Mouse (Mus musculus) liver, postnatal 0 days (tissue): Measurements from ENCODE around the gene Cep112. TPM values are rescaled to one million over a fixed set of nuclear protein-coding genes. Genes with fewer than 3 reads are reported as not detected.

Experiments
- ATAC-seq: fragments of 200-750 bp; cut with Nextera tagmentation; 2 replicates; pipeline ENCODE4 v1.8.0; 2017; ENCODE audit warnings: mild to moderate bottlenecking, moderate library complexity
- DNase-seq: peaks from one replicate; pipeline ENCODE4 v3.0.0-alpha.2; 2016
- H3K27ac ChIP-seq: fragments of 300-500 bp; sonication (generic); 2 replicates; pipeline ENCODE4 v1.5.1; 2014; ENCODE audit warnings: antibody characterized with exemption, moderate library complexity, mild to moderate bottlenecking, low read depth
- H3K27me3 ChIP-seq: fragments of 300-500 bp; sonication (generic); 2 replicates; pipeline ENCODE4 v1.6.1; 2014; ENCODE audit warnings: low read length, control low read depth, mixed read lengths; ENCODE audit not compliant: insufficient read depth
- H3K36me3 ChIP-seq: fragments of 300-500 bp; sonication (generic); replicated peaks from 2 replicates; pipeline ENCODE4 v1.6.1; 2014; ENCODE audit warnings: mild to moderate bottlenecking, control low read depth, low read length, moderate library complexity, mixed read lengths; ENCODE audit not compliant: insufficient read depth
- H3K4me1 ChIP-seq: fragments of 300-500 bp; sonication (generic); 2 replicates; pipeline ENCODE4 v1.6.1; 2014; ENCODE audit warnings: antibody characterized with exemption, mild to moderate bottlenecking, control low read depth; ENCODE audit not compliant: insufficient read depth
- H3K4me2 ChIP-seq: fragments of 300-500 bp; sonication (generic); 2 replicates; pipeline ENCODE4 v1.6.1; 2014; ENCODE audit warnings: low read depth, mild to moderate bottlenecking, low read length, moderate library complexity, mixed read lengths
- H3K4me3 ChIP-seq: fragments of 300-500 bp; sonication (generic); 2 replicates; pipeline ENCODE4 v1.5.1; 2014; ENCODE audit warnings: low read depth, low read length
- H3K9ac ChIP-seq: fragments of 300-500 bp; sonication (generic); replicated peaks from 2 replicates; pipeline ENCODE4 v1.6.1; 2014; ENCODE audit warnings: mild to moderate bottlenecking, moderate library complexity
- H3K9me3 ChIP-seq: fragments of 300-500 bp; sonication (generic); 2 replicates; pipeline ENCODE4 v1.6.1; 2016; ENCODE audit warnings: mild to moderate bottlenecking, control low read depth, low read length, mixed read lengths
- CTCF ChIP-seq: sonication (generic); IDR thresholded peaks from 2 replicates; pipeline ENCODE4 v1.5.1; 2016; ENCODE audit warnings: antibody characterized with exemption, low read depth
- EP300 ChIP-seq: IDR thresholded peaks from 2 replicates; pipeline ENCODE4 v1.6.1; 2016; ENCODE audit warnings: antibody characterized with exemption, low read depth, mild to moderate bottlenecking
- WGBS: fragments of 180-500 bp; shearing (Covaris S2); extraction: QIAGEN DNeasy Blood & Tissue Kit; methylation state at CpG from one replicate; pipeline ENCODE4 v1.1.7; 2014; ENCODE audit not compliant: insufficient replicate concordance; 5-methylcytosine and 5-hydroxymethylcytosine counted together
- polyA plus RNA-seq: library from polyadenylated mRNA; unstranded; fragments of >200 nt; fragmentation: Nextera tagmentation; extraction: Ambion mirVana; gene quantifications from 2 replicates; pipeline ENCODE4 v1.2.1, GENCODE M21; 2015

The Cep112 gene
- polyA plus RNA-seq, 1 experiment from 2014 or later, result 1.1 TPM

GRCm38 (mm10) chr11:108558544-108558943, 133.6 kb downstream of the Cep112 start:
- ATAC-seq (no peak), DNase-seq (no peak)
- no peak overlapping the region for H3K27ac ChIP-seq
- H3K27me3 ChIP-seq, result no peaks in the 10 kb centered on the region
- no peaks in the 10 kb centered on the region for H3K9me3 ChIP-seq
- TF ChIP-seq EP300 (no peak), CTCF (no peak)
- 73% methylated on average over 4 of the region's 4 CpGs for WGBS
- no peak overlapping the region for H3K4me2 ChIP-seq
- H3K4me3 ChIP-seq, result no peak overlapping the region
- H3K36me3 ChIP-seq, result no peaks in the 10 kb centered on the region
- no peaks in the 10 kb centered on the region for H3K4me1 ChIP-seq
- no peak overlapping the region for H3K9ac ChIP-seq

GRCm38 (mm10) chr11:108559506-108559905, 134.5 kb downstream of the Cep112 start:
- H3K4me2 ChIP-seq, result no peak overlapping the region
- ATAC-seq (no peak), DNase-seq (no peak)
- H3K9me3 ChIP-seq, result no peaks in the 10 kb centered on the region
- H3K27me3 ChIP-seq, result no peaks in the 10 kb centered on the region
- no peak for TF ChIP-seq EP300
- no peak for TF ChIP-seq CTCF
- no peak overlapping the region for H3K27ac ChIP-seq
- no peak overlapping the region for H3K9ac ChIP-seq
- H3K4me1 ChIP-seq, result no peaks in the 10 kb centered on the region
- H3K36me3 ChIP-seq, result no peaks in the 10 kb centered on the region
- H3K4me3 ChIP-seq, result no peak overlapping the region

GRCm38 (mm10) chr11:108562076-108562475, 137.1 kb downstream of the Cep112 start:
- WGBS, result 56% methylated on average over 5 of the region's 5 CpGs
- Histone ChIP-seq H3K4me2 (no peak overlapping the region), H3K4me1 (no peaks in the 10 kb centered on the region), H3K9me3 (no peaks in the 10 kb centered on the region), H3K27ac (no peak overlapping the region), H3K4me3 (no peak overlapping the region), H3K36me3 (no peaks in the 10 kb centered on the region), H3K9ac (no peak overlapping the region), H3K27me3 (no peaks in the 10 kb centered on the region)
- DNase-seq (no peak), ATAC-seq (no peak)
- no peak for TF ChIP-seq CTCF

DNA sequence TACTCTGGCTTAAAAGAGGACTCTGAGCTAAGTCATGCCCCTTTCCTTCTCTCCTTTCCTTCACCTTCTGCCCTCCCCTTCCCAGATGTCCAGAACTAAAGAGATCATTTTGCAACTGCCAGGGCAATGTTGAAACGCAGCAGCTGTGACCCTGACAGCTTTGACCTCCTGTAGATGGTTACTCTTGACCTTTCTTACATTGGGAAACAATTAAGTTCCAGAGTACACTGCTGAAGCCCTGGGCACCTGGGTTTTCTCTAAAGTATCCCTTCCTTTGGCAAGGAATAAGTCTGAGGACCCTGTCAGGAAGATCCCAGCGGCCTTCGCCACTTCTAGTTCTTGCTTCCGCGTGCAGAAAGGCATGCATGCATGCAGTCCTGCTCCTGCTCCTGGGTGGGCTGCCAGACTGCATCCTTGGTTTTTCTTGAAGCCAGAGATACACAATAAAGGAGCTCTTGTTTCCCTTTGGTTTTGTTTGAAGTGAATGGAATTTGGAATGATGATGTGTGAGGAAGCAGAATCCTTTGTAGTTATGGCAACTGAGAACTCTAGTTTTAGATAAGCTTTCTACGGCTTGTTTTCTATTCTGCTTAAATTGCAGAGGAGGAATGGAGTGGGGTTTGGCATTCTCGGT, 161.7 kb downstream of the Cep112 start:
- H3K9ac ChIP-seq, result no peak overlapping the region
- H3K36me3 ChIP-seq, result no peaks in the 10 kb centered on the region
- no peaks in the 10 kb centered on the region for H3K27me3 ChIP-seq
- H3K4me3 ChIP-seq, result no peak overlapping the region
- no peak overlapping the region for H3K27ac ChIP-seq
- TF ChIP-seq EP300, result no peak
- no peak for DNase-seq
- 63% methylated on average over 7 of the region's 7 CpGs for WGBS
- no peaks in the 10 kb centered on the region for H3K4me1 ChIP-seq
- no peak overlapping the region for H3K4me2 ChIP-seq
- no peak for ATAC-seq
- no peaks in the 10 kb centered on the region for H3K9me3 ChIP-seq

DNA sequence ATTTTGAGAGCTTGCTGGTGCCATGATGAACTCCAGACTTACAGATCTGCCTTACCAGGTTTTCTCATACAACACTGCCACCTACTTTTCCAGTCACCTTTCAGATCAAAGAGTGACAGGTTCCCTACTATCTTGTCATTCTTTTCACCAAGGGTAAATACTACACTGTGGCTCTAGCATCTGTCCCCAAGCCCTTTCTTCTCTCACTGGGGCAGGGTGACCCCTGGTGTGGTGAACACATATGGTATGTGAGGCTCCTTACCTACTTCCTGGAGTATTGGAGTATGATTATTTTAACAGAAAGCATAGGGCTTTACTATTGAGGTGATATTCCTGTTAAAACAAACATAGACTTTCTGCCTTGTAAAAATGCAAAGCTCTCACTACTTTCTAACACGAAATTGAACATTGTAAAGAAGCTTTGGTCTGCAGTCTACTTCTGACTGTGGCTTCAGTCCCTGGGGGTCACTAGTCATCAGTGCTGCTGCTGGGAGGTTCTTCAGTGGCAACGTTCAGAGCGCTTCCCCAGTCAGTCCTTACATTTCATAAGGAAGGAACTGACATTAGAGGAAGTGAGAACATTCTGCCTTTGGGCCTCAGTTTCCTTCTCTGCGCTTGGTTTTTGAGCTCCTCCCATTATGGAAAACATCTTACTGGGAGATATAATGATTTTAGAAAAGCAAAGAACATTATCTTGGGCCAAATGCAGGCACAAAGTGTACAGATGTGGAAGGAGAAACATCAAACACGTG, 168.4 kb downstream of the Cep112 start:
- DNase-seq (no peak), ATAC-seq (no peak)
- H3K4me3 ChIP-seq, result no peak overlapping the region
- H3K27ac ChIP-seq, result no peak overlapping the region
- H3K36me3 ChIP-seq, result no peaks in the 10 kb centered on the region
- H3K4me1 ChIP-seq, result no peaks in the 10 kb centered on the region
- no peaks in the 10 kb centered on the region for H3K27me3 ChIP-seq
- H3K4me2 ChIP-seq, result no peak overlapping the region
- 44% methylated on average over 5 of the region's 5 CpGs for WGBS
- H3K9me3 ChIP-seq, result no peaks in the 10 kb centered on the region
- TF ChIP-seq EP300, result no peak
- no peak for TF ChIP-seq CTCF
- no peak overlapping the region for H3K9ac ChIP-seq

DNA sequence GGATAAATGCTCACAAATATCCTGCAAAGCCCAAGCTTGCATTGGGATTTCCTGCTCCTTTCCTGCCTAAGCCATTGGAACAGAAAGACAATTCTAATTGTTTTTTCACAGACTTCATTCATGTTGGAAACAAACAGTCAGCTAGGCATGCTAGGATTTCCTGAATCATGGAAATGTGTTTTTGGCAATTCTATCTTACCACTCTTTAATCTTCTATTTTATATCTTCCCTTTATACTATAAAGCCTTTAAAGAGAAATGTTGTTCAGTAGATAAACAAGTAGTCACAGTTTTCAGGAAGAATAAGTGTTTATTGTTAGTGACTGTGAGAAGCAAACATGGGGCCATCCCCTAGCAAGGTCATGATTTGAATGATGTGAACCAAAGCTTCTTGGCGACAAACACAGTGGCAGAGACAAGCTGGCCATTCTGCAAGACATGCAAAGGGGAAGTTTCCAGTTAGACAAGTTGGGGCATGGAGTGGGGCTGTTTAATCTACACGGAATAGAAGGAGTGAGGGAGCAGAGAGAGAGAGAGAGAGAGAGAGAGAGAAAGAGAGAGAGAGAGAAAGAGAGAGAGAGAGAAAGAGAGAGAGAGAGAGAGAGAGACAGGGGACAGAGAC, 169.1 kb downstream of the Cep112 start:
- Histone ChIP-seq H3K9me3 (no peaks in the 10 kb centered on the region), H3K27ac (no peak overlapping the region), H3K4me1 (no peaks in the 10 kb centered on the region), H3K36me3 (no peaks in the 10 kb centered on the region), H3K4me3 (no peak overlapping the region), H3K27me3 (no peaks in the 10 kb centered on the region), H3K9ac (no peak overlapping the region), H3K4me2 (no peak overlapping the region)
- ATAC-seq, result no peak
- WGBS, result 54% methylated on average over 2 of the region's 2 CpGs
- TF ChIP-seq EP300, result no peak
- no peak for TF ChIP-seq CTCF
- DNase-seq, result no peak
